Mouse (Mus musculus): ENCODE measurements around the gene Cntfr.
"Not testable (repeated sequence)": the region's sequence is repeated elsewhere in the genome, so short reads cannot be mapped to it uniquely, and the experiment has no call there.

DNA sequence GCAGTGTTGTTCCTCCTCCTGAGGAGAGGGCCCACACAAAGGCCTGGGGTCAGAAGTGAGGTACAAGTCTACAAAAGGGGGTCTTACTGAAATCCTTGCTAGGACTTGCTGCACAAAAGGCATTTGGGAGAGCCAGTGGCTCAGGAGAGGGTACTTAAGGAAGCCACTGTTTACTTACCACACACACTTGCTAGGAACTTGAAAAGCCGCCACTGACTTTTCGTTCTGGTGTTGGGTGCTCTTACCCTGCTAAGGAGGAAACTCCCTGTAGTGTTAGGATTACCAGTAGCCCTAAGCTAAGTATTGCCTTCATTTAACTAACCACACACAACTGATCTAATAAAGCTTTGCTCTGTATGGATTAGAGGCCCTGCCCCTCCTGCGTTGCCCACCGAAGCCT lies 6.9 kb downstream of the Cntfr start:
- TF ChIP-seq CTCF, EP300 (IDR thresholded peaks at IDR 0.05): not testable (repeated sequence)
